Mouse (Mus musculus): Measurements from ENCODE around the gene Tmprss13. TPM values are rescaled to one million over a fixed set of nuclear protein-coding genes. Genes with fewer than 3 reads are reported as not detected.

The Tmprss13 gene
- polyA plus RNA-seq, 1 experiment from 2014 or later: 0.05 TPM

DNA sequence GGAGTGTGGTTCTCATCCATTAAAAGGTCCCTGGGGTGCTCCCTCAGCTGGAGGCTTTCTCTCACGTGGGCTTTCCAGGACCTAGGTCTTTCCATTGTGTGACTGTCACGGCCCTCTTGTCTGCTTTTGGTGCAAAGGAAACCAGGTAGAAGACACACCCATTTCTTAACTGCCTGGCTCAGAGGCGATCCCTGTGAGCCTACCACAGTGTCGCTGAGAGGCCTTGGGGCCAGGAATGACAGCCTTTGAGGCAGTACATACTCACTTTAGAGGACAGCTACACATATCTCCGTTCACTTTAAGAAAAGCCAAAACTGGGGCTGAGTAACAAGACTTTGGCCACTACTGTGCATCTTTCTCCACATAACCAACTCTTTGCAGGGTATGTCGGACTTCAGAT lies 29.7 kb downstream of the Tmprss13 start:
- Histone ChIP-seq H3K27ac (replicated peaks) (no peak overlapping the region), H3K9me3 (replicated peaks) (no peaks in the 10 kb centered on the region), H3K36me3 (no peaks in the 10 kb centered on the region), H3K27me3 (ENCODE audit: low read depth, poor library complexity, severe bottlenecking) (no peaks in the 10 kb centered on the region), H3K4me1 (peaks cover 6% of the 10 kb centered on the region; the same call in 1 of the 2 replicates), H3K4me3 (no peak overlapping the region)
- 87% methylated on average over 6 of the region's 6 CpGs for WGBS
- no peak for DNase-seq (ENCODE audit: low spot score)

DNA sequence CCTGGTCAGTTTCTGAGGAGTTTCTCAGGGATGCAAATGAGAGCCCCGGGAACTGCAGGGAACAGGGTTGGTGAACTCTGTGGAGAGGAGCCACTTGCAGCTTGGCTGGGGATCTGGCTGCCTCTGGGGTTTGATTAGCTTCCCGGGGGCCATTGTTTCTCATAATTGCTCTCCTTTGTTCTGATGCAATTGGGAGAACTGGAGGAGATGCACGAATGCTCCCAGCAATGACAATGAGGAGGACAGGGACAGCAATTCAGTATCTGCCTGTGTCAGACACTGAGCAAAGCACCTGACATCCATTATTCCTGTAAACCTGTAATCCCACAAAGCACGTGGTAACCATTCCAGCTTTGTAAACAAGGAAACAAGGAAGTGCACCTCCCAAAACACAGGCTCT lies 30.3 kb downstream of the Tmprss13 start:
- no peaks in the 10 kb centered on the region for H3K9me3 ChIP-seq (replicated peaks)
- DNase-seq (ENCODE audit: low spot score): no peak
- H3K27me3 ChIP-seq (ENCODE audit: low read depth, poor library complexity, severe bottlenecking): no peaks in the 10 kb centered on the region
- H3K36me3 ChIP-seq: no peaks in the 10 kb centered on the region
- H3K4me3 ChIP-seq: no peak overlapping the region
- no peak overlapping the region for H3K27ac ChIP-seq (replicated peaks)
- 39% methylated on average over 4 of the region's 4 CpGs for WGBS
- H3K4me1 ChIP-seq: peaks cover 6% of the 10 kb centered on the region; the same call in 1 of the 2 replicates

GRCm38 (mm10) chr9:45349851-45350250 lies 31.0 kb downstream of the Tmprss13 start:
- 50% methylated on average over 5 of the region's 5 CpGs for WGBS
- H3K27ac ChIP-seq (replicated peaks): no peak overlapping the region
- H3K4me1 ChIP-seq: peaks cover 6% of the 10 kb centered on the region; the same call in 1 of the 2 replicates
- H3K9me3 ChIP-seq (replicated peaks): no peaks in the 10 kb centered on the region
- no peak for DNase-seq (ENCODE audit: low spot score)
- H3K36me3 ChIP-seq: no peaks in the 10 kb centered on the region
- H3K4me3 ChIP-seq: no peak overlapping the region
- no peaks in the 10 kb centered on the region for H3K27me3 ChIP-seq (ENCODE audit: low read depth, poor library complexity, severe bottlenecking)

DNA sequence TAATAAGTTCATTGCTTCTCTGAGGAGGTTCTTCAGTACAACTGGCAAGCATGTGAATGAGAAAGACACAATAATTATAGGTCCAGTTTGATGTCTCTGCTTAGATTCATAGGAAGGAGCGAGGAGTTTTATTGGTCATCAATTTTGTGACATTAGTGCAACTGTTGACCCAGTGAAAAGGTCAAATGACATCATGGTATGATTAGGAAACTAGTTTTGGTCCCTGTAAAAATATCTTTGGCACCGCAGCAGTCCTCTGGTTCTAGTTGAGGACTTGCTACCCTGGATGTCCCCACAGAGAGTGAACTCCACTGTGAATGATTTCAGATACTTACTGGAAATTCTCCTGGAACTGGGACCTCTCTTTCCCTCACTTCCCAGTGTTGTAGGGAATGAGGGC lies 36.3 kb downstream of the Tmprss13 start:
- no peaks in the 10 kb centered on the region for H3K27me3 ChIP-seq (ENCODE audit: low read depth, poor library complexity, severe bottlenecking)
- no peaks in the 10 kb centered on the region for H3K36me3 ChIP-seq
- no peak overlapping the region for H3K4me3 ChIP-seq
- H3K27ac ChIP-seq (replicated peaks): no peak overlapping the region
- no peak for DNase-seq (ENCODE audit: low spot score)
- no peaks in the 10 kb centered on the region for H3K9me3 ChIP-seq (replicated peaks)
- no peaks in the 10 kb centered on the region for H3K4me1 ChIP-seq
- 90% methylated on average over 2 of the region's 2 CpGs for WGBS

GRCm38 (mm10) chr9:45358356-45358755 lies 39.5 kb downstream of the Tmprss13 start:
- DNase-seq (ENCODE audit: low spot score): no peak
- no peaks in the 10 kb centered on the region for H3K4me1 ChIP-seq
- WGBS: 82% methylated on average over 7 of the region's 7 CpGs
- H3K27ac ChIP-seq (replicated peaks): no peak overlapping the region
- no peaks in the 10 kb centered on the region for H3K36me3 ChIP-seq
- H3K9me3 ChIP-seq (replicated peaks): no peaks in the 10 kb centered on the region
- H3K4me3 ChIP-seq: no peak overlapping the region
- no peaks in the 10 kb centered on the region for H3K27me3 ChIP-seq (ENCODE audit: low read depth, poor library complexity, severe bottlenecking)

GRCm38 (mm10) chr9:45362051-45362461 lies 43.2 kb downstream of the Tmprss13 start:
- Histone ChIP-seq H3K9me3 (replicated peaks) (no peaks in the 10 kb centered on the region), H3K36me3 (no peaks in the 10 kb centered on the region), H3K27ac (replicated peaks) (no peak overlapping the region), H3K27me3 (ENCODE audit: low read depth, poor library complexity, severe bottlenecking) (no peaks in the 10 kb centered on the region), H3K4me1 (0 out of 2 replicates have a peak, but pooled peaks cover 3% of the 10 kb centered on the region), H3K4me3 (no peak overlapping the region)
- WGBS: 56% methylated on average over 2 of the region's 2 CpGs
- DNase-seq (ENCODE audit: low spot score): no peak

- Histone ChIP-seq H3K27ac (replicated peaks) (no peak overlapping the region), H3K36me3 (no peaks in the 10 kb centered on the region), H3K4me1 (peaks cover 7% of the 10 kb centered on the region; the same call in 1 of the 2 replicates), H3K9me3 (replicated peaks) (no peaks in the 10 kb centered on the region), H3K27me3 (ENCODE audit: low read depth, poor library complexity, severe bottlenecking) (peaks cover 12% of the 10 kb centered on the region), H3K4me3 (no peak overlapping the region)
- no peak for DNase-seq (ENCODE audit: low spot score)
- 65% methylated on average over 7 of the region's 7 CpGs for WGBS
Observed at GRCm38 (mm10) chr9:45363639-45364214, 44.8 kb downstream of the Tmprss13 start.

DNA sequence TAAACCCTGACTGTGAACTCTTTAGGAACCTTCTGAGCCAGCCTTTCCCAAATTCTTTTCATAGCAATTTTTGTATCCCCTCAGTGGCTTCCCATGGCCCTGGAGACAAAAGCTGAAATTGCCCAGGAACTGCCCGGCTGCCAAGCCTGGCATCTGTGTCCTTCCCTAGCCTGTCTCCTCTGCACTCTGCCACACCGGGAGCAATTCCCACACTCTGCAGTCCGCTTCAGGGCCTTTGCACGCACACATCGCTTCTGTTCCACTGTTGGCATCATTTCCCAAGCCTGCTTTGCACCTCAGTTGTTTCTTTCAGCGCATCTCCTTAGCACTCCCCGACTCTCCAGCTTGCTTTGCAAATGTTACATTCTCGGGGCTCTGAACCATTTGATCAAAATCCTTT lies 48.8 kb downstream of the Tmprss13 start:
- Histone ChIP-seq H3K4me3 (no peak overlapping the region), H3K27me3 (ENCODE audit: low read depth, poor library complexity, severe bottlenecking) (peaks cover 22% of the 10 kb centered on the region), H3K27ac (replicated peaks) (no peak overlapping the region), H3K9me3 (replicated peaks) (no peaks in the 10 kb centered on the region), H3K36me3 (peaks cover 3% of the 10 kb centered on the region; the same call in 1 of the 2 replicates), H3K4me1 (peaks cover 39% of the 10 kb centered on the region)
- 75% methylated on average over 8 of the region's 8 CpGs for WGBS
- DNase-seq (ENCODE audit: low spot score): no peak

GRCm38 (mm10) chr9:45368341-45368901 lies 49.5 kb downstream of the Tmprss13 start:
- WGBS: 76% methylated on average over 5 of the region's 5 CpGs
- Histone ChIP-seq H3K36me3 (peaks cover 8% of the 10 kb centered on the region; the same call in 1 of the 2 replicates), H3K9me3 (replicated peaks) (no peaks in the 10 kb centered on the region), H3K4me3 (no peak overlapping the region), H3K4me1 (peaks cover 44% of the 10 kb centered on the region), H3K27ac (replicated peaks) (no peak overlapping the region), H3K27me3 (ENCODE audit: low read depth, poor library complexity, severe bottlenecking) (peaks cover 22% of the 10 kb centered on the region)
- no peak for DNase-seq (ENCODE audit: low spot score)

DNA sequence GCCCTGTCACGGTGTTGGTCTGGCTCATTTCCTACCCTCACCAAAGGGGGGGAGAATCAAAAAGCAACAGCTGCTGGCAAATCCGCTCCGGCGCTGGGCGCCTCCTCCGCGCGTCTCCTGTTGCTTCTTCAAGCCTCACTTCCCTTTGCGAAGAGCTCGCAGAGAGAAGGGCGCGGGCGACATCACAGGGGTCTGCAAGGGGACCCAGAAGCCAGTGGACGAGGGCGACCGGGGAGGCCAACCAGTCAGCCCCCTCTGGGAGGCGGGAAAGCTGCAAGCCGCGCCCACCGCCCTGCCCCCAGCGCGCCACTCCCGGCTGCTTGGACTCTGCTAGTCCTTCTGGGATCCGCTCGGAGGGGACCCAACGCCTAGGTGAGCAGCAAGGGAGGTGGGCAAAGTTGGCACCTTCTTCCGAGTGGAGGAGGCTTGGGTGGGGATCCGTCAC lies 51.2 kb downstream of the Tmprss13 start, which contains the start of gene Fxyd6:
TSS of gene Fxyd6 (plus strand) at position 69 of the 445 bp plus-strand sequence.
- WGBS: 0% methylated on average over 28 of the region's 28 CpGs
- peak; percentile 87 for DNase-seq (ENCODE audit: low spot score)
- Histone ChIP-seq H3K4me1 (peaks cover 46% of the 10 kb centered on the region), H3K27ac (replicated peaks) (peak within 1 kb of the TSS; percentile 92), H3K27me3 (ENCODE audit: low read depth, poor library complexity, severe bottlenecking) (peaks cover 22% of the 10 kb centered on the region), H3K4me3 (peak within 1 kb of the TSS; percentile 78), H3K36me3 (peaks cover 26% of the 10 kb centered on the region), H3K9me3 (replicated peaks) (no peaks in the 10 kb centered on the region)

GRCm38 (mm10) chr9:45370616-45371336 lies 51.9 kb downstream of the Tmprss13 start:
- Histone ChIP-seq H3K4me3 (peak overlapping the region; percentile 78), H3K9me3 (replicated peaks) (no peaks in the 10 kb centered on the region), H3K27me3 (ENCODE audit: low read depth, poor library complexity, severe bottlenecking) (peaks cover 22% of the 10 kb centered on the region), H3K27ac (replicated peaks) (peak overlapping the region; percentile 92), H3K36me3 (peaks cover 32% of the 10 kb centered on the region), H3K4me1 (peaks cover 46% of the 10 kb centered on the region)
- 3% methylated on average over 25 of the region's 25 CpGs for WGBS
- DNase-seq (ENCODE audit: low spot score): no peak

DNA sequence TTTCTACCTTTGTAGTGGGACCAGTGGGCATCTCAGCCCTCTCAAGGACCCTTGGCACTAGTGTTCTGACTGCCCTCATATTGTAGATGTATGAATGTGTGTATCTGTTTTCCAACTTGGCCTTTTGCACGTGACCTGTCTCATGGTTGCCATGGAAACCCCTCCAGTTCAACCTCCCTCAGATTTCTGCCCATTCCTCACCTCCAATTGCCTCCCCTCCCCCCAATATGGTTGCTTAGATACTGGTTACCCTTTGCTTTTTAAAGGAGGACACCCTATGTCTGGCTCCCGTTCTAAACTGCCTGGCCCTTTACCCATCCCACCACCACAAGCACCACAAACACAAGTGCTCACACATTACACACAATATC lies 52.4 kb downstream of the Tmprss13 start:
- Histone ChIP-seq H3K4me1 (peaks cover 46% of the 10 kb centered on the region), H3K27ac (replicated peaks) (peak overlapping the region; percentile 92), H3K36me3 (peaks cover 37% of the 10 kb centered on the region), H3K27me3 (ENCODE audit: low read depth, poor library complexity, severe bottlenecking) (peaks cover 22% of the 10 kb centered on the region), H3K9me3 (replicated peaks) (no peaks in the 10 kb centered on the region), H3K4me3 (peak overlapping the region; percentile 78)
- 18% methylated on average over 2 of the region's 2 CpGs for WGBS
- peak; percentile 41 for DNase-seq (ENCODE audit: low spot score)

- Histone ChIP-seq H3K4me3 (no peak overlapping the region), H3K27me3 (ENCODE audit: low read depth, poor library complexity, severe bottlenecking) (peaks cover 9% of the 10 kb centered on the region), H3K27ac (replicated peaks) (no peak overlapping the region), H3K9me3 (replicated peaks) (no peaks in the 10 kb centered on the region), H3K4me1 (peaks cover 46% of the 10 kb centered on the region), H3K36me3 (peaks cover 57% of the 10 kb centered on the region)
- DNase-seq (ENCODE audit: low spot score): no peak
- 77% methylated on average over 3 of the region's 3 CpGs for WGBS
Observed at GRCm38 (mm10) chr9:45373896-45374295, 55.0 kb downstream of the Tmprss13 start.

All from midbrain, embryonic 10.5 days (tissue).